Mouse (Mus musculus): ENCODE results near the gene Bbs9. TPM values are rescaled to one million over a fixed set of nuclear protein-coding genes. Genes with fewer than 3 reads are reported as not detected.

The Bbs9 gene
- polyA plus RNA-seq, 1 experiment from 2014 or later = 19.6 TPM

GRCm38 (mm10) chr9:22810454-22810853, 334.9 kb downstream of the Bbs9 start:
- Histone ChIP-seq H3K4me3 (no peak overlapping the region), H3K4me1 (replicated peaks) (no peaks in the 10 kb centered on the region), H3K9me3 (no peaks in the 10 kb centered on the region), H3K36me3 (no peaks in the 10 kb centered on the region), H3K9ac (no peak overlapping the region), H3K27me3 (no peaks in the 10 kb centered on the region), H3K27ac (replicated peaks) (no peak overlapping the region), H3K4me2 (no peak overlapping the region)
- 92% methylated on average over 8 of the region's 8 CpGs for WGBS
- no peak for ATAC-seq (ENCODE audit: low FRiP score, low read depth)

DNA sequence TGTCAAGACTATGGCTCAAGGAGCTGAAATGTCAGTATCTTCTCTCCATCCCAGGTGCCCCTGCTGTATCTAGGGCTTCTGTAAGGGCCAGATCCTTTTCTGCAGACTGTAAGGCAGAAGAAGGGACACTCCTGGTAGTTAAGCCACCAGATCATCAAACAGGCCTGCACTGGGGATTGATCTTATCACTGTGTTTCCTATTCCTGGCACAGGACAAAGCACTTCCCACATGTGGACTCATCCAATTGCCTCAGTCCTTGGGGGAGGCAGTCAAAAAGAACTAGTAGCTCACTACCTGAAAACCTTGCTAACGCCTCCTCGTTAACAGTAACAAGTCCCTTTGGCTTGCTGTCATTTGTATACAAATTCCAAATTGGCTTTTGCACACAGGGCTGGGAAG, 336.4 kb downstream of the Bbs9 start:
- no peaks in the 10 kb centered on the region for H3K9me3 ChIP-seq
- H3K36me3 ChIP-seq = no peaks in the 10 kb centered on the region
- no peak overlapping the region for H3K4me2 ChIP-seq
- WGBS = 81% methylated on average over 2 of the region's 2 CpGs
- no peaks in the 10 kb centered on the region for H3K27me3 ChIP-seq
- H3K4me3 ChIP-seq = no peak overlapping the region
- no peak overlapping the region for H3K9ac ChIP-seq
- H3K4me1 ChIP-seq (replicated peaks) = no peaks in the 10 kb centered on the region
- no peak for ATAC-seq (ENCODE audit: low FRiP score, low read depth)
- H3K27ac ChIP-seq (replicated peaks) = no peak overlapping the region

GRCm38 (mm10) chr9:22814407-22815092, 339.0 kb downstream of the Bbs9 start:
- ATAC-seq (ENCODE audit: low FRiP score, low read depth) = no peak

GRCm38 (mm10) chr9:22815093-22815458, 339.6 kb downstream of the Bbs9 start:
- WGBS = 59% methylated on average over 7 of the region's 7 CpGs

More at GRCm38 (mm10) chr9:22814407-22815092, 339.0 kb downstream of the Bbs9 start:
- Histone ChIP-seq H3K4me1 (replicated peaks) (no peaks in the 10 kb centered on the region), H3K27ac (replicated peaks) (no peak overlapping the region), H3K27me3 (no peaks in the 10 kb centered on the region), H3K4me3 (no peak overlapping the region), H3K9ac (no peak overlapping the region), H3K36me3 (no peaks in the 10 kb centered on the region), H3K9me3 (no peaks in the 10 kb centered on the region), H3K4me2 (no peak overlapping the region)
- 65% methylated on average over 9 of the region's 9 CpGs for WGBS

DNA sequence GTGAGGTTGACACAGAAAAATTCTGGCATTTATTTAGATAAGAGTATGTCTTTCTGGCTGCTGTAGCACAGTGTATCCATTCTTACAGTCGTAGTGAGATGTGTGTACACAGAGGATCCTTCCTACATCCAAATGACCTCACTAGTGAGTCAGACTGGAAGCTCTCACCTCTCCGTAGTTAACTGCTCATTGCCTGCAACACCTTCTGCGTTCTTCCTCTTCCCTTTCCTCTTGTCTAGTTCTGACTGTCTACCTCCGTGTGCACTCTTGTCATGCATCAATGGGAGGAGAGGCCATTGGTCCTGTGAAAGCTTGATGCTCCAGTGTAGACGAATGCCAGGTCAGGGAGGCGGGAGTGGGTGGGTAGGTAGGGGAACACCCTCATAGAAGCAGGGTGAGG, 344.0 kb downstream of the Bbs9 start:
- Histone ChIP-seq H3K36me3 (no peaks in the 10 kb centered on the region), H3K9ac (no peak overlapping the region), H3K27me3 (no peaks in the 10 kb centered on the region), H3K4me3 (no peak overlapping the region), H3K9me3 (no peaks in the 10 kb centered on the region), H3K4me1 (replicated peaks) (no peaks in the 10 kb centered on the region), H3K4me2 (no peak overlapping the region), H3K27ac (replicated peaks) (no peak overlapping the region)
- WGBS = 86% methylated on average over 6 of the region's 6 CpGs
- ATAC-seq (ENCODE audit: low FRiP score, low read depth) = no peak

More at GRCm38 (mm10) chr9:22815093-22815458, 339.6 kb downstream of the Bbs9 start:
- Histone ChIP-seq H3K36me3 (no peaks in the 10 kb centered on the region), H3K4me1 (replicated peaks) (no peaks in the 10 kb centered on the region), H3K4me3 (no peak overlapping the region), H3K27ac (replicated peaks) (no peak overlapping the region), H3K9me3 (no peaks in the 10 kb centered on the region), H3K4me2 (no peak overlapping the region), H3K9ac (no peak overlapping the region), H3K27me3 (no peaks in the 10 kb centered on the region)
- peak; percentile 24; the same call in 1 of the 2 replicates for ATAC-seq (ENCODE audit: low FRiP score, low read depth)

DNA sequence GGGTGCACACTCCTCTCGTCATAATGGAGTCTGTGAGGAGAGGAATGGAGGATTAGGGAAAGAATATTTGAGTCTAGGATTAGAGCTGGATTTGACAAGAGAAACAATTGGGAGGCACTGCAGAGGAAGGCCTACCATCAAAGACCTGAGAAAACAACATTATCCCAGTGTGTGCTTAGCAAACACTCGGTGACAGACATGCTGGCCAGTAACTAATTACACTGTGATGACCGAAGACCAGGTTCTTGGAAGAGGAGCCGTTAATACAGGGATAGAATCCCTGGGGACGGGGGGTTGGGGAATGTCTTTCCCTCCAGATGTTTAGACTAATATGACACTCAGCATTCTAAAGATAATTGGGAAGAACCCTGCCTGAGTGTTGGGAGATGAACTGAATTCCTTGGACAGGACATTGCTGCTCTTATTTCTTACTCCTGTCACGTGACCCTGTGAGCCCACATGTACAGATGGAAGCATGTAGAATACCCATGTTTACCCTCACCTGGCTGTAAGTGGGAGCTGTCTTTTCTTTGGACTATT, 345.2 kb downstream of the Bbs9 start:
- Histone ChIP-seq H3K36me3 (no peaks in the 10 kb centered on the region), H3K4me3 (no peak overlapping the region), H3K9ac (no peak overlapping the region), H3K27ac (replicated peaks) (no peak overlapping the region), H3K27me3 (no peaks in the 10 kb centered on the region), H3K4me2 (no peak overlapping the region), H3K9me3 (no peaks in the 10 kb centered on the region), H3K4me1 (replicated peaks) (no peaks in the 10 kb centered on the region)
- no peak for ATAC-seq (ENCODE audit: low FRiP score, low read depth)
- 52% methylated on average over 6 of the region's 6 CpGs for WGBS

- H3K4me2 ChIP-seq = no peak overlapping the region
- H3K9ac ChIP-seq = no peak overlapping the region
- no peaks in the 10 kb centered on the region for H3K36me3 ChIP-seq
- 68% methylated on average over 5 of the region's 5 CpGs for WGBS
- H3K9me3 ChIP-seq = no peaks in the 10 kb centered on the region
- H3K4me3 ChIP-seq = no peak overlapping the region
- no peak overlapping the region for H3K27ac ChIP-seq (replicated peaks)
- no peaks in the 10 kb centered on the region for H3K27me3 ChIP-seq
- ATAC-seq (ENCODE audit: low FRiP score, low read depth) = no peak
- peaks cover 4% of the 10 kb centered on the region; the same call in 1 of the 2 replicates for H3K4me1 ChIP-seq (replicated peaks)
These were observed 347.3 kb downstream of the Bbs9 start for GRCm38 (mm10) chr9:22822770-22823169.

GRCm38 (mm10) chr9:22823856-22824255, 348.3 kb downstream of the Bbs9 start:
- Histone ChIP-seq H3K9ac (no peak overlapping the region), H3K27ac (replicated peaks) (no peak overlapping the region), H3K4me2 (no peak overlapping the region), H3K4me3 (no peak overlapping the region), H3K4me1 (replicated peaks) (peaks cover 4% of the 10 kb centered on the region), H3K36me3 (no peaks in the 10 kb centered on the region), H3K27me3 (no peaks in the 10 kb centered on the region), H3K9me3 (no peaks in the 10 kb centered on the region)
- ATAC-seq (ENCODE audit: low FRiP score, low read depth) = no peak
- WGBS = 55% methylated on average over 3 of the region's 3 CpGs

- H3K9me3 ChIP-seq = no peaks in the 10 kb centered on the region
- no peaks in the 10 kb centered on the region for H3K36me3 ChIP-seq
- no peak for ATAC-seq (ENCODE audit: low FRiP score, low read depth)
- H3K4me3 ChIP-seq = no peak overlapping the region
- 24% methylated on average over 8 of the region's 8 CpGs for WGBS
- no peak overlapping the region for H3K27ac ChIP-seq (replicated peaks)
- no peaks in the 10 kb centered on the region for H3K27me3 ChIP-seq
- H3K9ac ChIP-seq = no peak overlapping the region
- H3K4me2 ChIP-seq = no peak overlapping the region
- H3K4me1 ChIP-seq (replicated peaks) = peaks cover 14% of the 10 kb centered on the region
These were observed 349.4 kb downstream of the Bbs9 start for GRCm38 (mm10) chr9:22824910-22825309.

GRCm38 (mm10) chr9:22826571-22826990, 351.1 kb downstream of the Bbs9 start:
- ATAC-seq (ENCODE audit: low FRiP score, low read depth) = no peak
- Histone ChIP-seq H3K27ac (replicated peaks) (no peak overlapping the region), H3K9ac (no peak overlapping the region), H3K9me3 (no peaks in the 10 kb centered on the region), H3K36me3 (no peaks in the 10 kb centered on the region), H3K4me3 (no peak overlapping the region), H3K27me3 (no peaks in the 10 kb centered on the region), H3K4me1 (replicated peaks) (peaks cover 18% of the 10 kb centered on the region), H3K4me2 (no peak overlapping the region)
- 47% methylated on average over 3 of the region's 3 CpGs for WGBS

DNA sequence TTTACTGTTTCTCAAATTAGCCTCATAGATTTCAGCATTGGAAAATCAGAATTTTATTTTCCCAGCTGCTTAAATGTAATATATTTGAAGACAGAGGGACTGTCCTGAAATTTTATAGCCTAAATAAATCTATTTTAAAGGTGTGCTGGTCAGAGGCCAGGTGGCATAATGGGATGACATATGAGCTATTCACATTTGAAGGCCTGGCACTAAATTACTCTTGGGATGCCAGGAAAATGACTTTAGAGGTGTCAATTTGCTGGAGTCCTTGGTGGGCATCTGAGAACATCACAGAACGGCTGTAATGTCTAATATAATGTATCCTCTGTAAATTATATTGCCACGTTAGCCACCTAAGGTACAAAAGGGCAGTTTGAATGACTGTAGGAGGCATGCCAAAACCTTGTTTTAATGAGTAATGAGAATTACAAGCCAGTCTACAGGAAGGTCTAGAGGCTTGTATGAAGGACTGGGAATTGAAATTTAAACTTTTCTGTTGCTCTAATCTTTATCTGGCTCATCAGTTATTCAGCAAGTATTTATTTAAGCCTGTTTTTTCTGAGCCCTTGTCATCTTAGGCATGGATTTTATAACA, 351.8 kb downstream of the Bbs9 start:
- ATAC-seq (ENCODE audit: low FRiP score, low read depth) = no peak
- Histone ChIP-seq H3K4me2 (no peak overlapping the region), H3K36me3 (no peaks in the 10 kb centered on the region), H3K4me1 (replicated peaks) (peaks cover 18% of the 10 kb centered on the region), H3K27me3 (no peaks in the 10 kb centered on the region), H3K27ac (replicated peaks) (no peak overlapping the region), H3K9me3 (no peaks in the 10 kb centered on the region), H3K9ac (no peak overlapping the region), H3K4me3 (no peak overlapping the region)
- 42% methylated on average over 2 of the region's 2 CpGs for WGBS

GRCm38 (mm10) chr9:22829212-22829960, 353.9 kb downstream of the Bbs9 start:
- no peak overlapping the region for H3K4me3 ChIP-seq
- H3K4me1 ChIP-seq (replicated peaks) = peaks cover 18% of the 10 kb centered on the region
- H3K9me3 ChIP-seq = no peaks in the 10 kb centered on the region
- ATAC-seq (ENCODE audit: low FRiP score, low read depth) = peak; percentile 59
- H3K9ac ChIP-seq = no peak overlapping the region
- H3K27me3 ChIP-seq = no peaks in the 10 kb centered on the region
- no peaks in the 10 kb centered on the region for H3K36me3 ChIP-seq
- peak overlapping the region; percentile 32 for H3K4me2 ChIP-seq
- 45% methylated on average over 21 of the region's 21 CpGs for WGBS
- peak overlapping the region; percentile 48 for H3K27ac ChIP-seq (replicated peaks)

All from hindbrain, embryonic 15.5 days (tissue).